Mouse (Mus musculus) layer of hippocampus, postnatal 10 days (tissue): ENCODE measurements at regions not wholly inside any gene's neighbourhood (a gene's known extent, or its start where the extent isn't known, plus 50 kb on each side); places are given as distances from the start of the nearest gene placed in this dataset.
A peak's percentile ranks its signal among the peaks of the same experiment; 100 is the strongest.

Experiments used
- DNase-seq, 2 experiments: peaks; one replicate each; pipeline ENCODE4 v3.0.0; 2021; ENCODE audit warnings: low spot score in 2 of 2

- no peak for DNase-seq
Measured at GRCm38 (mm10) chr7:68444426-68445095, 170.9 kb downstream of the Fam169b start.

- DNase-seq, result no peak
Measured at GRCm38 (mm10) chr7:68440661-68441150, 167.1 kb downstream of the Fam169b start.

GRCm38 (mm10) chr7:68428946-68429345 is 155.3 kb downstream of the Fam169b start:
- no peak for DNase-seq

GRCm38 (mm10) chr7:68415890-68416289 is 142.3 kb downstream of the Fam169b start:
- DNase-seq, result peak in 1 of 2 experiments; percentile 48

- no peak for DNase-seq
Measured at GRCm38 (mm10) chr7:68412786-68413185, 139.1 kb downstream of the Fam169b start.
